Mouse (Mus musculus): Measurements from ENCODE around the gene Sema6d.

DNA sequence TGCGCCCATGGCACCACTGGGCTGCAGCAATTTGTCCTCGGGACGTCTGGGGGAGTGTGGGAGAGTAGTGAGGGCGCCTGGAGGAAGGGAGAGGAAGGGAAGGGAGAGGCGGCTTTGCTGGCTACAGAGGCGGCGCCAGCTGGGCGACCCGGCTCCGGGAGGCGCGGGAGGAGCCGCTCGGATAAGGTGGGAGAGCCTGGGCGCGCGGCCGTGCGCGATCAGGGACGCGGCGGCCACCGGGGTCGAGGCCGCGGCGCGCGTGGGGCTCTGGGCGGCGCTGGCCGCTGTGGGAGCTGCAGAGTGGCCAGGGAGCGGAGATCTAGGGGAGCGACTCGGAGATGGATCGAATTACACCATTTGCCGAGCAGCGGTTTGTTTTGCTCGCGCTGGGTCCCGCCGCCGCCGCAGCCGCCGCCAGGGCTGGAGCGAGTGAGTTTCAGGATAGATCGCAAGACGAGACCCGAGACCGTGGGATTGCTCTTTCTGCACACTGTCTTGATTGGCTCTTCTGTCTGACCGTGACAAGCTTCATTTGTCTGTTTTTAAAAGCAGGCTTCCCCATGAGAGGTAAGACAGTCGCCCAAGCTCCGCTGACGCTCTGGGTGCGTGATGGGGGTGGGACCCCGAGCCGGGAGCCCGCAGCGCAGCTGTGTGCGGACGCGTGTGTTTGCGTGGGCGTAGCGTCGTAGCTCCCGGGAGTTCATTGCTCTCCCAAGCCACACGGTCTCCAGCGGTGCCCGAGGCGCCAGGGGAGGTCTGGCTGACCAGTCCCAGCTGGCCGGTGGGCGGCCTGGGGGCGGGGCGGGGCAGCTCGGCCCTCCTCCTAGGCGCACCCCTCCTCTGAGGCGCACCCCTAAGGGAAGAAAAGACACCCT is 520.2 kb downstream of the Sema6d start:
- TF ChIP-seq CTCF (IDR thresholded peaks at IDR 0.05; ENCODE audit: low read depth, low read length) = no peak
- TF ChIP-seq TAL1 (conservative IDR thresholded peaks at IDR 0.05; ENCODE audit: low read depth, low read length) = no peak
